Comparison of ENCODE assay signal across 15 mouse cellular contexts in genomic region chr7:102619608-102620007, GRCm38 (mm10). TPM values are rescaled to one million over a fixed set of nuclear protein-coding genes. Genes with fewer than 3 reads are reported as not detected.
DNase-seq lines count a peak whose midpoint lies in the region; ATAC-seq and TF ChIP-seq lines count a peak whose summit lies in the region.
"Had no signal": no experiment of that assay in that cellular context is flagged by ENCODE, and none has a peak within 500 bp of the region (broad histone marks: within the 10 kb centered on the region; RNA-seq: fewer than 3 reads in every experiment).

No protein-coding gene starts in this region.

- WGBS in hindbrain, postnatal 0 days, result 54% methylated on average over 5 of the region's 5 CpGs
- 77% methylated on average over 5 of the region's 5 CpGs for WGBS in hindbrain, embryonic 10.5 days
- 42% methylated on average over 5 of the region's 5 CpGs for WGBS in heart, embryonic 11.5 days (ENCODE audit: insufficient replicate concordance)

- H3K4me1 ChIP-seq in hindbrain, postnatal 0 days (ENCODE audit: insufficient read depth, low read length), result no peaks in the 10 kb centered on the region
- no peaks in the 10 kb centered on the region for H3K4me1 ChIP-seq in hindbrain, embryonic 10.5 days (replicated peaks)
- no peaks in the 10 kb centered on the region for H3K4me1 ChIP-seq in heart, embryonic 11.5 days (ENCODE audit: control insufficient read depth, insufficient read depth, low read length)
- H3K4me1 ChIP-seq: forebrain, embryonic 12.5 days; limb, embryonic 12.5 days; midbrain, embryonic 10.5 days had no signal

- TF ChIP-seq CTCF in hindbrain, postnatal 0 days (IDR thresholded peaks at IDR 0.05; ENCODE audit: low read depth), result no peak

- H3K4me3 ChIP-seq in hindbrain, postnatal 0 days (ENCODE audit: low read length), result no peak overlapping the region
- H3K4me3 ChIP-seq in hindbrain, embryonic 10.5 days, result no peak overlapping the region
- no peak overlapping the region for H3K4me3 ChIP-seq in heart, embryonic 11.5 days (ENCODE audit: low read depth, low read length)
- H3K4me3 ChIP-seq: forebrain, embryonic 12.5 days; limb, embryonic 12.5 days; midbrain, embryonic 10.5 days had no signal

- no peak for ATAC-seq in hindbrain, postnatal 0 days
- peak; percentile 39; the same call in 1 of the 2 replicates for ATAC-seq in heart, embryonic 11.5 days (replicated peaks; ENCODE audit: insufficient number of reproducible peaks, low FRiP score, low TSS enrichment)
- peak; percentile 64; the same call in 1 of the 2 replicates for ATAC-seq in megakaryocyte, adult 5-6 weeks (ENCODE audit: poor library complexity, severe bottlenecking)

- H3K36me3 ChIP-seq in hindbrain, postnatal 0 days (ENCODE audit: insufficient read depth, low read length), result no peaks in the 10 kb centered on the region
- H3K36me3 ChIP-seq in hindbrain, embryonic 10.5 days, result no peaks in the 10 kb centered on the region
- H3K36me3 ChIP-seq in heart, embryonic 11.5 days (ENCODE audit: control insufficient read depth, insufficient read depth, low read length), result no peaks in the 10 kb centered on the region
- H3K36me3 ChIP-seq: forebrain, embryonic 12.5 days; G1E; limb, embryonic 12.5 days; midbrain, embryonic 10.5 days had no signal

- no peak overlapping the region for H3K9ac ChIP-seq in hindbrain, postnatal 0 days (replicated peaks; ENCODE audit: low read length)
- no peak overlapping the region for H3K9ac ChIP-seq in heart, embryonic 11.5 days (ENCODE audit: low read depth, low read length)
- H3K9ac ChIP-seq: forebrain, embryonic 12.5 days; limb, embryonic 12.5 days had no signal

- H3K4me2 ChIP-seq in hindbrain, postnatal 0 days (ENCODE audit: low read depth, low read length), result no peak overlapping the region
- no peak overlapping the region for H3K4me2 ChIP-seq in heart, embryonic 11.5 days
- H3K4me2 ChIP-seq: forebrain, embryonic 12.5 days; limb, embryonic 12.5 days had no signal

- peak; percentile 7 for DNase-seq in adrenal gland, postnatal 10 days
- no peak for DNase-seq in adrenal gland, postnatal 14 days
- DNase-seq in hindbrain, postnatal 0 days (ENCODE audit: low spot score), result peak; percentile 37
- no peak for DNase-seq in hindbrain, embryonic 10.5 days (ENCODE audit: low spot score)
- DNase-seq in ovary, postnatal 36 days (ENCODE audit: low spot score), result no peak
- DNase-seq in thymus, postnatal 25 days, result no peak
- DNase-seq: kidney, postnatal 25 days; thymus, postnatal 14 days had no signal

- no peaks in the 10 kb centered on the region for H3K9me3 ChIP-seq in hindbrain, postnatal 0 days (ENCODE audit: low read length)
- H3K9me3 ChIP-seq in hindbrain, embryonic 10.5 days, result no peaks in the 10 kb centered on the region
- H3K9me3 ChIP-seq in heart, embryonic 11.5 days (replicated peaks; ENCODE audit: control insufficient read depth, low read length), result no peaks in the 10 kb centered on the region
- H3K9me3 ChIP-seq: forebrain, embryonic 12.5 days; G1E; midbrain, embryonic 10.5 days had no signal

- no peak overlapping the region for H3K27ac ChIP-seq in hindbrain, postnatal 0 days
- no peak overlapping the region for H3K27ac ChIP-seq in hindbrain, embryonic 10.5 days
- no peak overlapping the region for H3K27ac ChIP-seq in heart, embryonic 11.5 days (ENCODE audit: low read depth, low read length)
- H3K27ac ChIP-seq: forebrain, embryonic 12.5 days; limb, embryonic 12.5 days; midbrain, embryonic 10.5 days had no signal

- no peaks in the 10 kb centered on the region for H3K27me3 ChIP-seq in hindbrain, postnatal 0 days (ENCODE audit: insufficient read depth, low read length)
- H3K27me3 ChIP-seq in hindbrain, embryonic 10.5 days (ENCODE audit: insufficient read depth, poor library complexity, severe bottlenecking), result no peaks in the 10 kb centered on the region
- H3K27me3 ChIP-seq in heart, embryonic 11.5 days (ENCODE audit: control insufficient read depth, insufficient read depth, low read length), result no peaks in the 10 kb centered on the region
- H3K27me3 ChIP-seq: forebrain, embryonic 12.5 days; limb, embryonic 12.5 days had no signal

RNA-seq across cellular contexts. Expression of gene Olfr553, which starts 1.6 kb away (rescaled TPM):
- not detected for total RNA-seq in adrenal gland, postnatal 10 days (2021)
- total RNA-seq in adrenal gland, postnatal 14 days (2021), result not detected in 2 replicates
- total RNA-seq in hindbrain, postnatal 0 days (2014; rRNA removed), result not detected in 2 replicates
- polyA plus RNA-seq in hindbrain, postnatal 0 days (2015; fragmentation: Nextera tagmentation; extraction: Ambion mirVana), result not detected in 2 replicates
- polyA plus RNA-seq in hindbrain, embryonic 10.5 days (2016; fragmentation: Nextera tagmentation; extraction: Ambion mirVana), result not detected in 2 replicates
- not detected in 2 replicates for polyA plus RNA-seq in heart, embryonic 11.5 days (2014; fragmentation: Nextera tagmentation; extraction: Ambion mirVana)
- not detected in 2 replicates for total RNA-seq in megakaryocyte, adult 5-6 weeks (2015)
- total RNA-seq in megakaryocyte, adult 5-6 weeks (2017), result not detected in 2 replicates
- polyA plus RNA-seq: forebrain, embryonic 12.5 days; G1E; heart, embryonic 14.5 days; limb, embryonic 12.5 days; midbrain, embryonic 10.5 days had no signal

RNA-seq across cellular contexts. Expression of gene Olfr554, which starts 18.6 kb away (rescaled TPM):
- total RNA-seq in adrenal gland, postnatal 10 days (2021), result not detected
- not detected in 2 replicates for total RNA-seq in adrenal gland, postnatal 14 days (2021)
- total RNA-seq in hindbrain, postnatal 0 days (2014; rRNA removed), result not detected in 2 replicates
- not detected in 2 replicates for polyA plus RNA-seq in hindbrain, postnatal 0 days (2015; fragmentation: Nextera tagmentation; extraction: Ambion mirVana)
- polyA plus RNA-seq in hindbrain, embryonic 10.5 days (2016; fragmentation: Nextera tagmentation; extraction: Ambion mirVana), result not detected in 2 replicates
- not detected in 2 replicates for polyA plus RNA-seq in heart, embryonic 11.5 days (2014; fragmentation: Nextera tagmentation; extraction: Ambion mirVana)
- total RNA-seq in megakaryocyte, adult 5-6 weeks (2015), result not detected in 2 replicates
- not detected in 2 replicates for total RNA-seq in megakaryocyte, adult 5-6 weeks (2017)
- polyA plus RNA-seq: forebrain, embryonic 12.5 days; G1E; heart, embryonic 14.5 days; limb, embryonic 12.5 days; midbrain, embryonic 10.5 days had no signal

RNA-seq across cellular contexts. Expression of gene Olfr552, which starts 22.0 kb away (rescaled TPM):
- total RNA-seq in adrenal gland, postnatal 10 days (2021), result under 1 TPM in 1 of 2 experiments, not detected in 1; 0.12 TPM
- 0.11 TPM in 1 of 2 replicates, not detected in the other for total RNA-seq in adrenal gland, postnatal 14 days (2021)
- not detected in 2 replicates for total RNA-seq in hindbrain, postnatal 0 days (2014; rRNA removed)
- polyA plus RNA-seq in hindbrain, postnatal 0 days (2015; fragmentation: Nextera tagmentation; extraction: Ambion mirVana), result not detected in 2 replicates
- not detected in 2 replicates for polyA plus RNA-seq in hindbrain, embryonic 10.5 days (2016; fragmentation: Nextera tagmentation; extraction: Ambion mirVana)
- not detected in 2 replicates for polyA plus RNA-seq in heart, embryonic 11.5 days (2014; fragmentation: Nextera tagmentation; extraction: Ambion mirVana)
- total RNA-seq in megakaryocyte, adult 5-6 weeks (2015), result not detected in 2 replicates
- not detected in 2 replicates for total RNA-seq in megakaryocyte, adult 5-6 weeks (2017)
- polyA plus RNA-seq: forebrain, embryonic 12.5 days; G1E; heart, embryonic 14.5 days; limb, embryonic 12.5 days; midbrain, embryonic 10.5 days had no signal

RNA-seq across cellular contexts. Expression of gene Olfr551, which starts 27.9 kb away (rescaled TPM):
- not detected for total RNA-seq in adrenal gland, postnatal 10 days (2021)
- total RNA-seq in adrenal gland, postnatal 14 days (2021), result not detected in 2 replicates
- not detected in 2 replicates for total RNA-seq in hindbrain, postnatal 0 days (2014; rRNA removed)
- polyA plus RNA-seq in hindbrain, postnatal 0 days (2015; fragmentation: Nextera tagmentation; extraction: Ambion mirVana), result not detected in 2 replicates
- not detected in 2 replicates for polyA plus RNA-seq in hindbrain, embryonic 10.5 days (2016; fragmentation: Nextera tagmentation; extraction: Ambion mirVana)
- not detected in 2 replicates for polyA plus RNA-seq in heart, embryonic 11.5 days (2014; fragmentation: Nextera tagmentation; extraction: Ambion mirVana)
- total RNA-seq in megakaryocyte, adult 5-6 weeks (2015), result not detected in 2 replicates
- not detected in 2 replicates for total RNA-seq in megakaryocyte, adult 5-6 weeks (2017)
- polyA plus RNA-seq: forebrain, embryonic 12.5 days; G1E; heart, embryonic 14.5 days; limb, embryonic 12.5 days; midbrain, embryonic 10.5 days had no signal

RNA-seq across cellular contexts. Expression of gene Olfr555, which starts 39.0 kb away (rescaled TPM):
- total RNA-seq in adrenal gland, postnatal 10 days (2021), result not detected
- not detected in 2 replicates for total RNA-seq in adrenal gland, postnatal 14 days (2021)
- total RNA-seq in hindbrain, postnatal 0 days (2014; rRNA removed), result not detected in 2 replicates
- polyA plus RNA-seq in hindbrain, postnatal 0 days (2015; fragmentation: Nextera tagmentation; extraction: Ambion mirVana), result not detected in 2 replicates
- polyA plus RNA-seq in hindbrain, embryonic 10.5 days (2016; fragmentation: Nextera tagmentation; extraction: Ambion mirVana), result not detected in 2 replicates
- not detected in 2 replicates for polyA plus RNA-seq in heart, embryonic 11.5 days (2014; fragmentation: Nextera tagmentation; extraction: Ambion mirVana)
- not detected in 2 replicates for total RNA-seq in megakaryocyte, adult 5-6 weeks (2015)
- total RNA-seq in megakaryocyte, adult 5-6 weeks (2017), result not detected in 2 replicates
- polyA plus RNA-seq: forebrain, embryonic 12.5 days; G1E; heart, embryonic 14.5 days; limb, embryonic 12.5 days; midbrain, embryonic 10.5 days had no signal

Comparison
In these comparisons a context has a peak if more than half of its experiments do, and no peak if none do; other contexts are left out.
1. DNase-seq: peak in adrenal gland, postnatal 10 days (single experiment) and hindbrain, postnatal 0 days (single experiment); none in adrenal gland, postnatal 14 days (single experiment), hindbrain, embryonic 10.5 days (single experiment), ovary, postnatal 36 days (single experiment) and thymus, postnatal 25 days (single experiment).